Mouse (Mus musculus) layer of hippocampus, adult 11-12 months (tissue): Measurements from ENCODE around the gene Sh2b3.

ENCODE experiments used
- DNase-seq: peaks from one replicate; pipeline ENCODE4 v3.0.0; 2022; ENCODE audit warnings: low spot score

The Sh2b3 gene

DNA sequence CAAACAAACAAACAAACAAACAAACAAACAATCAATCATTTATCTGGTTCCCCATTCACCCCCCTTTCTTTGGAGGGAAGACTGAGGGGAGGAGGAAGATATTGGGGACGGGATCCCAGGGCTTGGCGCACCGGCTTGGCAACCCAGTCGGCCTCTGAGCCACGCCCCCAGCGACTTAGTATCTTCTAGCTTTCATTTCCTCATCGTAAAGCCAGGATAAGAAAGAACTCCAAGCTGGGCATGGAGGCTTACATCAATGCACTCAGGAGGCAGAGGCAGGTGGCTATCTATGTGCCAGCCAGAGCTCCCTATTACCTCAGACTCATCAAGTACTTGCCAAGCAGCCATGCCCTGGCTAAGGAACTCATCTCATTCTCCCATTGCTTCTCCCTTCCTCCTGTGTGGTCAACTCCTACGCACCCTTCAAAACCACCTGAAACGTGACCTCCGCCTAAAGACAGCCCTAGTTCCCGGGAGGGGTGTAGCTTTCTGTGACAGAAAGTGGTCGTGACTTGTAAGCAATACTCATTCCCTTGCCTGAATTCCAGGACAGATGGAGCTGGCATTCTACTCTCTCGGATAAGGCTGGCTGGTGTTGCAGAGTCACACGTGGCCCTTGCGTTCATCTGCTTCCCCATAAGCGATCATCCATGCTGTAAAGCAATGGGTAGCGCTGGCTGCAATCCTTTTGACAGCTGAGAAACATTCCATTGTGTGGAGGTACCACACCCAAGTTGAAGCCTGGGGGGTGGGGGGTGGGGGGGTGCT, 5.9 kb upstream of the Sh2b3 start:
- DNase-seq = no peak

DNA sequence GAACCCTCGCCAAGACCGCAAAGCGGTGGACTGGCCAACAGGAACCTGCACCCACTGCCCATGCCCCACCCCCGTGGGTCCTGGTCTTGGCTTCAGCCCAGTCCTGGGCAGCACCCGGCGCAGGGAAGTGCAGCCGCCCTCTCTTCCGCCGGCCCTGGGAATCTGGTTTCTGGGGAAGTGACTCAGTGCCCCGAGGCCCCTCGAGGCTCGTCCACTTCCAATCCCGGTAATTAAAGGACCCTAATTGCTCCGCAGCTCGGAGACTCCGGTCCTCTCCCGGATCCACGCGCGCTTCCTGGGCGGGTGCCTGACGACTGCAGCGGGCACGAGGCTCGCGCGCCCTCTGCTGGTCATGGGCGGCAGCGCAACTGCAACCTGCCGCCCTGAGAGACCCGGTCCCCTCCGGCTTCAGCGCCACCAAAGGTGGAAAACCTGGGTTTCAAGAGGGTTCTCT, 5.2 kb upstream of the Sh2b3 start:
- peak; percentile 85 for DNase-seq

DNA sequence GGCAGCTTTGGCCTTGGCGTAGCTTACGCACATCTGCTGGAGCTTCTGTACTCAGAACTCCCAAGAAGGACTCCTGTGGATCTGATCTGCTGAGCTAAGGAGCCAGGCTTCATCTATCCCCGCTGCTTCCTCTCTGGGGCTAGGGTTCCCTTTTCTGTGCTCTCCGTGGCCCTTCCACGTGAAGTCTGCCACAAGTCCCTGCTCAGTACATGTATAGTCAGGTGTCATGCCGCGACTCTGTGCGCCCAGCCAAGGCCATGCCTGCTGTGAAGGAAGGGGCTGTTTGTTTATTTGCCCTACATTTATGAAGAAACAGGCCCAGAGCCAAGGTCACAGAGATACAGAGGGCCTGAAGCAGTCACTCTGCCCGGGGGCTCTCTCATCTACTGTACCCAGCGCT, 4.5 kb upstream of the Sh2b3 start:
- DNase-seq = no peak

DNA sequence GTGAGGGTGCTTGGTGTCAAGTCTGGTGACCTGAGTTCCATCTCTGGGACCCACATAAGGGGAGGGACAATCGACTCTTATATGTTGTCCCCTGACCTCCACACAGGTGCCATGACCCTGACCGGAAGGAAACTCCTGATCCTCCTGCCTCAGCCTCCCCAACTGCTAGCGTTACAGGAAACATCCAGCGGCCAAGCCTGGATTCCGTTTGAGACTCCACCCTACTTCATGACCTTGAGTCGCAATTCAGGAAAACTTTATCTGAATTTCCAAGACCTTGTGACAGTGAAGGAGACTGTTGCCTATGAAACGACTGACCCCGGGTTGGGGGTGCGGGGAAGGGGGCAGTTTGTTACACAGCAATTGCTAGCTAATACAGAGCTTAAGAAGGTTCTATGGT, 4.1 kb upstream of the Sh2b3 start:
- DNase-seq = no peak

DNA sequence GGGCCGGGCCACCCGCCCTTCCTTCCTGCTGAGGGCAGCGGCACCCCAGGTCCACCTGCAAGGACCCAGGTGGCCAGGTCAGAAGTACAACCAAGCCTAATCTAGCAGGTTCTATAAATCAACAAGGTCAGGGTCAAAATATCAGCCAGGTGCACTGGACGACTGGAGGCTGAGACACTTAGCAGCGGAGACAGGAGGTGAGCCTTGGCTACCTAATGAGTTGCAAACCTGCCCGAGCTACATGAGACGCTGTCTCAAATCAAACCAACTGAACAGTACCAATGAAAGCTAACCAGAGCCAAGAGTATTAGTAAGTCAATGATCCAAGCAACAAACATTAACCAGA, 1.7 kb upstream of the Sh2b3 start:
- DNase-seq = no peak

DNA sequence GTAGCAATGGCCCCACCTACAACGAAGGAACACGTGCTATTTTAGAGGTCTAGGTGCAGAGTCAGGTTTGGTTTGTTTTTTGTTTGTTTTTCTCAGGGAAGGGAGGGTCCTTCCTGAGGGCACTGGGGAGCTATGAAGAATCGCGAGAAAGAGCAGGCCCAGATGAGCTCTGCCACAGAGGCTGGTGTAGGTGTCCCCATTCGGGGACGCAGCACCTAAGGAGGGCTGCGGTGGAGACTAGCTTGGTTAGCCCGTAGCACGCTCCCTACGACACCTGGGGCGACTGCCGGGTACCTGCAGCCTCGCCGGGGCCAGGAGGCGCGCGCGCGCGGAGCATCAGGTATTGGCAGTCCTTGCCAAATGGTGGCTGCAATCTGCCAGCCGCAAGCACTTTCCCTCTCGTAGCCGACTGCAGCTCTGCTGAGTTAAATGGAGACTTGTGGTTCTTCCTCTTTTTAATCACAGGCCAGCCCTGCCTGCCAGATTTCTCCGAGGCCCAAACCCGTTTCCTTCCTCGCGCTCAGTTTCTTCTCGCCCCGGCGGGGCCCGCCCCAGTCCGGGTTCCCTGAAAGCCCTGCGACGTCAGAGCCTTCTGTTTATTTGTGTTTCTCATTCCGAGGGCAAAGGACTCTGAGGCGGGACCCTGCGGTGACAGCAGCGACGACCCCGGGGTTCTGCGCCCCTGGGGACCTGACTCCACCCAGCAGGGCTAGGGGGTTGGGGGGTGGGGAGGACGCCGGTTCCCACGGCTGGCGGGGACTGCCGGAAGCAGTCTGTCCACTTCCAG, 1.1 kb upstream of the Sh2b3 start:
- peak; percentile 73 for DNase-seq

DNA sequence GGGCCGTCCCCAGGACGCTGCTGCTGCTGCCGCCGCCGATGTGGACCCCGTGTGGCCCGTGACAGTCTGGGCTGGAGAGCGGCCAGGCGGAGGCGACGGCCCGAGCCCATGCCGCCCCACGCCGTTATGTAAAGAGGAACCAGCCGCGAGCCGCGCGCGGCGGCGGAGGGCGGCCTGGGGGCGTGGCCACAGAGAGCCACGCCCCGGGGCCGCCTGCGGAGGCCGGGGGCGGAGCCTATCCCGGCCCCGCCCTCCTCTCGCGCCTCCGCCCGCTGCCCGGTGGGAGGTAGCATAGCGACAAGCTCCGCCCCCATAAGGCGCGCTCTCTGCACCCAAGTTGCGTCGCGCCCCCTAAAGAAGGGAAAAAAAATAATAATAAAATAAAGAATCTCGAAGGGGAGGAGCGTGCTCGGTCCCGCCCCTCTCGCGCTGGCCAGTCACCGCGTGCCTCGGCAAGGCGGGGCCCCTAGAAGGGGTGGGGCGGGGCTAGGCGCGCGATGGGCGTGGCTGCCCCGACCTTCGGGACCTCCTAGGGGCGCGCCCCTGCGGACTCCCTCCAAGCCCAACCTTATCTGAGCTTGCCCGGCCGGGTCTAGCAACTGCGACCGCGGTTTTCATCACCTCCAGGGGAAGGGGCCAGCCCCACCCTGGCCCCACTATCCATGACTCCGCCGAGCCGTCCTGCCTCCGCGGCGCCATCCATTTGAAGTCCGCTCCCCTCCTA, 592 bp downstream of the Sh2b3 start:
- peak; percentile 86 for DNase-seq

DNA sequence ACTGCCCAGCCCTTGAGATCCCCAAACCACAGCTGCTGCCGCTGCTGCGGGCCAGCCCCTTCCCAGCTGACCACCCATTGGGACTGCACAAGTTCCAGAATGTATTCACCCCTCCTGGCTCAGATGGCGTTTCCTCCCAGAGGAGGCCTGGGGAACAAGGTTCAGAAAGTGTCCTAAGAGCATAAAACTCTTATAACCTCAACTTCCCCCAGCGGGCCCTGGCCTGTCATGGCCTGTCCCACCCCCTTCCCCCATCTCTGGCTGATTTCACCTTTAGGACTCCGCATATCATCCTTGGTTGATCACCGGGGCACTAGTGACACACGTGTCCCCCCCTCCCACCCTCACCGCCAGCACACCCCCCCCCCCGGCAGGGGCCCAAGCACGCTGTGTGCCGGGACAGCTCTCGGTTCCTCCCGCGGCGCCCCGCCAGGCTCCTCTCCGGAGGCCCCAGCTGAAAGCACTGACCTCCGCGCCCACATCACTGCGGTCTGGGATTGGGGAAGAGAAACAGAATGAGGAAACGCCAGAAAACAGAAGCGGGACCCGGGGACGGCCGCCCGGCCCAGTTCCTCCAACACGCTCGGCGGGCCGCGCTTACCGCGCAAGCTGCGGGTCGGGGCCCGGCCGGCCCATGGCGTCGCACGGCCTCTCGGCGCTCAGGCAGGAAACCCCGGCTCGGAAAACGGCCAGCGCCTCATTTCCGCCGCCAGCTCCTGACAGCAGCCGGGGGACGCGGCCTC, 1.3 kb downstream of the Sh2b3 start:
- DNase-seq = peak; percentile 76

DNA sequence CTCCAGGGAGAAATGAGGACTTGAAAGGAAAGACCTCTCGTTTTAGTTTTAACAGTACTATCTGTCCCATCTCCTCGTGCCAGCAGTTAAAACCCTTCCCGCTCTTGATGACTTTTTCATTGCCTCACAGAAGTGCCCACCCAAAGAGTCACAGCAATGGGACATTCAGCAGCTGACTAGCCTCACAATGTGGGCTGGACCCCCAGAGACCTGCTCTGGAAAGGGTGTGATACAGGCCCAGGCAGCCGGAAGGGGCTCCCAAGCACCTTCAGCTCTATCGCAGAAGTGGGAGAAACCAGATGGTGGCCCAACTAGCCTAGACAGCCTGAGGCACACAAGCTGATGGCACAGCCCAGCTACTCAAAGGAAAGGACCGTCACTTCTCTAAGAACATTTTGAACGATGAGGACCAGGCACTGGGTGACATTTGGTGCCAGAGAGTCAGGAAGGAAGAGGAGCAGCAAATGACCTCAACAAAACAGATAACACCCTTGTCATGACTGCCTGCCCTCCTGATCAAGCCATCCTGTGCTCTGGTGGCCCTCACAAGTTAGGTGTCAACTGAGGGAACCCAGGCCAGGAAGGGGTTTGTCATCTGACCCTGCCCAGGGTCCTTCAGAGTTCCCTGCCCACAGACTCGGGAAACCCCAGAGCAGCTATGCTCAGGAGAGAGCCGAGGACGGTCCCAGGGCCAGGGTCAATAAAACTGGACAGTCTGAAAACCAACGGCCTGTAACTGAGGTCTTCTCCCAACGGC, 2.3 kb downstream of the Sh2b3 start:
- DNase-seq = no peak

DNA sequence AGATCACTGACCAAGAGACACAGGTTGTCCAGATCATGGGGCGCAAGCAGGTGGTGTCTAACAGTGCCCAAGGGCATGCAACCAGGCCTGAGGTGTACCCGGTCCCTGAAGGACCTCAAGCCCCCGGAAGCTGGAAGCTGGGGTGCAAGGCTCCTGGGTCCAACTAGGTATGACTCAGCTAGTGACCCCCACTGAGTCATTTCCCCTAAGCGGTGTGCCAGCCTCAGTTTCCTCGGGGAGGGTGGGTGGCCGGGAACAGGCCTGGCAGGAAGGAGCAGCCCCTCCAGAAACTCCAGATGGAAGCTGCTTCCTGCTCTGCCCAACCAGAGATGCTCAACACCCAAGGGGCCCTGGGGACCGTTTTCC, 3.2 kb downstream of the Sh2b3 start:
- no peak for DNase-seq

DNA sequence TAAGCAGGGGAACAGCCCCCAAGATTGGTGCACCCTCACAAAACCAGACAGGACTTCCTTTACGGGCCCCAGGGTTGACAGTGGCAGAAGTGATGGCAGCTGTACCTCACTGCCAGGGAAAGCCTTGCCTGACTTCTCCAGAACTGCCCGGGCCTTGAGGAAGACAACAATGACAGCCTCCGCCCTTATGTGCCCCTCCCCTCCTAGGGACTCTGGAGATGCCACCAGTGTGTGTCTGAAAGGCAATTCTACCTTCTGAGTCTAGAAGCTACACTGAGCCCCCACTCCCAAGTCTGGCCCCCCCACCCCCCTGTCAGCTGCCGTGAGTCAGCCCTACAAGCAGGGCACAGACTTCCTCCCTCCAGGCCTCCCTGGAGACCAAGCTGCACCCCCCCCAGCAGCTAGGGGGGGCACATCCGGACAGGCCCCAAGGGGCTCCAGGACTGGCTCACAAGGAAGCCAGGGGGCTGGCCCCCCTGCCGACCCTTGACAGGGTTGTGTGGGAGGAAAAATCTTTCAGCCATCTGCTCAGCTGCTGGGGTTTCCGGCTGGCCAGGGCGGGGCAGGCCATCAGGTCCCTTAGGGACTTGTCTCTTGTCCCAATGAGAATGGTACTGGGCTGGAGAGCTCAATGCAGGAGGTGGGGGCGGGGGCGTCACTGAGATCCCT, 3.7 kb downstream of the Sh2b3 start:
- DNase-seq = no peak

DNA sequence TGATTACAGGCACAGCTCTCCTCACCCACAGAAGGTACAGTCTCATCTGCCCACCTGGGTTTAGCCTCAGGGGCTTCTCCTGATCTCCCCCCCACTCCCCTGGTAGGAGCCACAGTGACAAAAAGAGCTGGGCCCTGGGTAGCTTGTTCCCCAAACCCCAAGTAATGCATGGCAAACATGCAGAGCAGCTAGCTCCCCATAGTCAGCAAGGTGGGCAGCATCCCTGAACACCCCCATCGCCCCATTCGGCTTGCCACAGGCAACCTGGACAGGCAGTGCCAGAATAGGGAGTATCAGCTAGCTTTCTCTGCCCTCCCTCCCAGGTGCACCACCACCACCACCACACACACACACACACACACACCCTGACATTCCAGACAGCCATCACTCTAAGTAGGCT, 4.3 kb downstream of the Sh2b3 start:
- DNase-seq = no peak

DNA sequence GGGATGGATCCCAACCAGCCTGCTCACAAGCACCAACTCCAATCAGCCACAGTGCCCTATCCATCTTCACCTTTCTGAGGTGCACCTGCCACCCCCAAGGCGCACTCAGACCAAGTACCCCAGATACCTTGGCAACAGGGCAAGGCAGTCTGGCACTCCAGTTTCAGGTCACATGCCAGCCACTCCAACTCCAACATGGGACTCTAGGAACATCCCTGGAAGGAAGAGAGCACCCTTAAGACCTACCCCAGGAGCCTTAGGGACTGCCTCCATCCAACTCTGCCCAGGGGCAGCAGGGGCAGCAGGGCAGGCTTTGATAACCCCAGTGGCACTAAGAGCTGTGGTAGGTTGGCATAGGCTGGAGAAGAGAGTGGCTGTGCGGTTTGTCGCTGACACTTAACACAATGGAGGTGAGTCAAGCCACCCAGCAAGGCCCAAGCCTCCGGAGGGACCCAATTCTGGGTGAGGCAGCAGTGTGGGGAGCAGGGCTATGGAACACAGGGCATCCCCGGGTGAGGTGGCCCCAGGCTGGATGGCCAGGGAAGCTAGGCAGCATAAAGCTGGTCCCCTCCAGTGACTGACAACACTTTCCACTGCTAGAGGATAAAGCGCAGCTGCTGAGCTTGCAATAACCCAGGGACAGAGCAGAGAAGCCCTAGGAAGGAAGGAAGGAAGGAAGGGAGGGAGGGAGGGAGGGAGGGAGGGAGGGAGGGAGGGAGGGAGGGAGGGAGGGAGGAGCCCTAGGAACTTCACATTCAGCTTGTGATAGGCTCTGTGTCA, 4.9 kb downstream of the Sh2b3 start:
- DNase-seq = no peak

DNA sequence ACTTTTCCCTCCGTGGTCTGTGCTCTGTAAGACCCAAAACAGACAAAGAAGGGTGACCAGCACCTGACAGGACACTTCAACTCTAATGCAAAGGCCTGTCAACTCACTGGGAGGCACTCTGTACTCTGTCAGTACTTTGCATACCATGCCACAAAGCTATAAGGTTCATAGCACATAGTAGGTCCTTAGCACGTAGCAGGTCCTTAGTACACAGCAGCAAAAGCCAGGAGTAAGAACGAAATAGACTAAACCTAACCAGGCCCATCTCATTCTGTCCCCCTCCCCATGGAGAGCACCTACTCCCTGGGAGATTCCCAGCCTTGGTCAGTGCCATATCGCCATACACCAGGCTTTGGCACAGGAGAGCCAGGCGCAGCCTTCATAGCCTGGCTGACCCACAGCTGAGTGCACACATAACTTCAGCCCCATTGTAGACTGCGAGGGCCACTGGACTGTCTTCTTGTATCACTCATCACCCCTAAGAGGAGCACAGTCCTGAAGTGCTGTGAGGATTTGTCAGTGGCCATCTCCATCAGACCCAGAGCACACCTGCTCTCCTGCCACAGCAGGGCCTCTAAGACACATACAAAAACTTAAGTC, 6.3 kb downstream of the Sh2b3 start:
- DNase-seq = no peak

DNA sequence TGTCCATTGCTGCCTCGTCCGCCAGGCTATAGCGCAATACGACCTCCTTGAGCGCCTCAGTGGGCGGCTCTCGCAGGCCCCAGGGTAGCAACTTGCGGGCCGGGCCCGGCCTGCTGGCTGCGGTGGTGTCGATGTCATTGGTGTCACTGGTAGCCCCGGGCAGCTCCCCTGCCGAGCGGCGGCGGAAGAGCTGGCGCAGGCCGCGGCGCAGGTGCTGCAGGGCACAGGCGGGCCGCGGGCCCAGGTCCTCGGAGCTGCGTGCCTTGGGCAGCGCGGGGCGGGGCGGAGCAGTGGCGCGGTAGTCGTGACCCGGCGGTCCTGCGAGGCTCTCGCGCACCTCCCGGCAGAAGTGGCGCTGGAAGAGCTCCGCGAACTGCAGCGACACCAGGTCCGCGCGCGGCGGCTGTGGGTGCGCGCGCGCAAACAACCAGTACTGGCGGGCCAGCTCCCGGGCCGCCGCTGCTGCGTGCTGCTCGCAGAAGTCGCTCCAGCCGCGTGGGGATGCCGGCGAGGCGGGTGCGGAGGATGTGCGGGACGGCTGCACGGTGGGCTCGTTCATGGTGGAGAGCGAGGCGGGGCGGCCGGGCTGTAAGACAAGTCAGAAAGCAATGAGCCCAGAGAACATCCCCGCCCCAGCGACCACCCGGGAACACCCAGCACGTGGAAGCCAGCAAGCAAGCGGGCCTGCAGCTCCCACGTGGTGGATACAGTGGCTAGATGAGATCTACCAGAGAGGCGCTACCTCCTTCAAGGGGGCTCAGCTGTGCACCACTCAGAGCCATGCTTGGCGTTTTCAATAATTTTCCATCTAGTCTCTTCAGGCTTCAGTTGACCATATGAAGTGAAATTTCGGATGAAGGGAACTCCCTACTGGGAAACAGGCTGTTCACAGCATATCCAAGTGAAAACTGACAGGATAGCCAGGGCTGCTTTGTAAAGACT, 8.7 kb downstream of the Sh2b3 start:
- DNase-seq = no peak

DNA sequence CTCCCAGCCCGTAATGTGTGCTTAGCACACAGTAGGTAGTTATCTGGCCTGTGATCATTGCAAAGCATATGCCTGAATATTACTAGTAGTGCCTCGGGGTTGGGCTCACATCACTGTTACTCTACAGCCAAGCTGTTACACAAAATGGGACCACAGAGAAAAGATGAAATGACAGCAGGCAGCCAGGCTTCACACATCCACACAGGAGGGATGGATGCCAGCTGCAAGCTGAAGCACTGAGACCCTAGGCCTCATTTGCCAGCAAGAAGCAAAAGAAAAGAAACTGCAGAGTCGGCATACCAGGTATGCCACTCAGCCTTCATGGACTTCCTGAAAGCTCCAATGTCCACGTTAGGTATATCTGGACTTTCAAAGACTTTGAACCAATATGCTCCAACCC, 9.6 kb downstream of the Sh2b3 start:
- DNase-seq = no peak

DNA sequence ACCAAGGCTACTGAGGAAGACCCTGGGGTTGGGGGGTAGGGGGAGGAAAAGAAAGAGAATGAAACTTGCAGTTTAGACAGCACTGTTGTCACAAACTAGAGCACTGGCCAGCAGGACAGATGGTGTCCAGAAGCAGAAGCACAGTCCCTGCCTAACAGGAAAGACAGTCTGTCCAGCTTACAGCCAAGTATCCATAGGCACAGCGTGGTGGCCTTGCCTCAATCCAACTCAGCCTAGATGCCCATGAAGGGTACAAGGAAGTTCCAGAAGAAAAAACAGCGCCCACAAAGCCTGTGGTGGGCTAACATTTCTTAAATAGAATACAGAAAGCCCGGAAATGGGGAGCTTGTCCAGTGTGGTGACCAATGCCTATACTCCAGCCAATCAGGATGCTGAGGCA, 11.8 kb downstream of the Sh2b3 start:
- DNase-seq = no peak

DNA sequence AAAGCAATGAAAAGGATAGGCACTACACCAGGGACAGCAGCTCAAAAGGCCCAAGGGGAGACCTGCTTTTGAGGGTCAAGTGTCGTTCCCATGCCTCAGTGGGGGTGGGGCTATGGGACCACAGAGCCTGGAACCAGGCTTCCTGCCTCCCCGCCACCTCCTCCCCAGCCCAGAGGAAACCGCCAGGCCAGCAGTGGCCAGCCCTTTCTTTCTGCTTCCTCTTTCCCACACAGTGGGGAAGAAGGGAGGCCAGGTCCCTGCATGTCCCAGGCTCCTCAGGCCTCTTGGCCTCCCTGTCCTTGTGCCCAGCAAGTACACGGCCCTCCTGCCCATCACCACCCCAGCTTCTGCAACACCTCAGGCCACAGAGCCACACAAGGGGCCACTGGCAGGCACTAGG, 13.3 kb downstream of the Sh2b3 start:
- DNase-seq = no peak

DNA sequence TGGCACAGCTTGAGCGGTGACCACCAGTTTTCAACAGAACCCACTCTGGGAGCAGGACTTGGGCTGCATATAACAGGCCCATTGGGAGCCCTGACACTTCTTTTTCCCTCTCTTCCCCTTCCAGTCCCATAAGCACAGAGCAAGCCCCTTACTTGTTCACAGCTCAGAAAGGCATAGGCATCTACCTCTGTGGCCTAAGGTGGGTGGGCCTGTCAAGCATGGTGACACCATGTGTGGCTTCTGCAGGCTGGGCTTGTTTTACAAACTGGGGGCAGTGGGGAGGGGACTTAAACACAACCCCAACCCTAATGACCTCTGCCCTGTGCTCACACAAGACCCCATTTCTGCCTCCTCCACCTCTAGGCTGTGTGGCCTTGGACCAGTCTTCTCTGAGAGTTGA, 13.8 kb downstream of the Sh2b3 start:
- DNase-seq = no peak
